Mouse (Mus musculus): ENCODE measurements at regions not wholly inside any gene's neighbourhood (a gene's known extent, or its start where the extent isn't known, plus 50 kb on each side); places are given as distances from the start of the nearest gene placed in this dataset.

DNA sequence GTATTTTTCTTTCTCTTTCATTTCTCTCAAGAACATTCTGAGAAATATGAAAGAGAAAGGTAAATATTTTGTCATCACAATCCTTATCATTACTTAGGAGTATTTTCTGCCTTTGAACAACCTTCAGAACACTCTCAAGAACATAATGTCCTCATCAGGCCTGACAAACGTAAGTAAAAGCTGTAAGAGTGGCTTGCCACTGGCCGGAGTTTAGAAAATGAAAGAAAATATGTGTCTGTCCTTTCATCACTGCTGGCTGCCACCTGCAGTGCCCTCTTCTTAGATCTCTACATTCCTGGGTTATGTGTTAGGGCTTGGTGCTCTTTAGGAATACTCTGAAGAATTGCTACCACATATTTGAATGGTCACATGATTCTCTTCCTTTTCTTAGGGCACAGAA is 390.2 kb downstream of the 9330182O14Rik start:
- H3K9ac ChIP-seq (ENCODE audit: low read depth, low read length), result no peak overlapping the region

DNA sequence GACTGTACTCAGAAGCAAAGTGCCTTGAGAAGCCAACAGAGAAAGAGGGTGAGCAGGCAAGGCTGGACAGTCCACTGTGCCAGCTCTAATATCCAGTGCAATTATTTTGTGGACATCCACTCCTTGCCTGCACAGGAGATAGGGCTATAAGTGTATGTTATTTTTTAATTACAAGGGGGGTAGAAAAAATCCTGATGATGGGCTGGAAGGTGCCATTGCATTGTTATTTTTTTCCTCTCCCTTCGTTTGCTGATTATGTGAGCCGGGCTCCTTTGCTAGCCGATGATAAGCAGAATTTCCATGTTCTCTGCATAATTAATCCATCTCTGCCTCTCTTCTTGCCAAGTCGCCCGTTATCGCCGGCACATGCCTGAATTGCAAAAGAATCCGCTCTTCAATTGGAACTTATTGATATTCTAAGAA is 399.3 kb downstream of the 9330182O14Rik start:
- DNase-seq (ENCODE audit: low spot score), result no peak

More for the DNA sequence above, 390.2 kb downstream of the 9330182O14Rik start:
- DNase-seq (ENCODE audit: low spot score) (no peak), ATAC-seq (replicated peaks; ENCODE audit: low FRiP score) (no peak)
- Histone ChIP-seq H3K9me3 (ENCODE audit: control insufficient read depth, low read length) (no peaks in the 10 kb centered on the region), H3K4me3 (ENCODE audit: low read depth, low read length) (no peak overlapping the region), H3K36me3 (ENCODE audit: control insufficient read depth, insufficient read depth, low read length) (no peaks in the 10 kb centered on the region), H3K27me3 (replicated peaks; ENCODE audit: control insufficient read depth, insufficient read depth, low read length) (no peaks in the 10 kb centered on the region), H3K27ac (ENCODE audit: low read depth, low read length) (no peak overlapping the region), H3K4me1 (replicated peaks; ENCODE audit: control insufficient read depth, insufficient read depth, low read length) (no peaks in the 10 kb centered on the region), H3K4me2 (no peak overlapping the region)
- WGBS, result 73% methylated on average over 2 of the region's 2 CpGs

DNA sequence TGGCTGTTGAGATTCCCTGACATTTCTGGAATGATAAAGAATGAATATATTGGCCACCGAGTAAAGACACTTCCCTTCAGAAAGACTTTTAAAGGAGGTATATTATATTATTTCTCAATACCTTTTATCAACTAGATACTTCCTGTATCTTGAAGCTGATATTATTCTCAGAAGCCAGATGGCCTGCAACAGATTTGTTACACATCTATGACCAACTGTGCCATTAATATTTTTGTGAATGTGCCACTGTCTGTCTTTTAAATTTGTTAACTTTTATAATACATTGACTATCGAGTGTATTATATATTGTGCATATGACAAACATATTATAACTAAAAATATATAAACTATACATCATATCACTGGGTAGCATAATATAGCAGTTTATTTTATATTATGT is 427.5 kb downstream of the 9330182O14Rik start:
- H3K36me3 ChIP-seq (ENCODE audit: control insufficient read depth, insufficient read depth, low read length), result no peaks in the 10 kb centered on the region
- no peaks in the 10 kb centered on the region for H3K27me3 ChIP-seq (replicated peaks; ENCODE audit: control insufficient read depth, insufficient read depth, low read length)
- no peaks in the 10 kb centered on the region for H3K9me3 ChIP-seq (ENCODE audit: control insufficient read depth, low read length)
- H3K4me3 ChIP-seq (ENCODE audit: low read depth, low read length), result no peak overlapping the region
- no peak overlapping the region for H3K27ac ChIP-seq (ENCODE audit: low read depth, low read length)
- DNase-seq (ENCODE audit: low spot score), result no peak
- H3K4me2 ChIP-seq, result no peak overlapping the region
- H3K9ac ChIP-seq (ENCODE audit: low read depth, low read length), result no peak overlapping the region
- 85% methylated on average over 2 of the region's 2 CpGs for WGBS
- no peaks in the 10 kb centered on the region for H3K4me1 ChIP-seq (replicated peaks; ENCODE audit: control insufficient read depth, insufficient read depth, low read length)
- no peak for ATAC-seq (replicated peaks; ENCODE audit: low FRiP score)

More for the DNA sequence above, 399.3 kb downstream of the 9330182O14Rik start:
- H3K9ac ChIP-seq (ENCODE audit: low read depth, low read length), result no peak overlapping the region
- H3K9me3 ChIP-seq (ENCODE audit: control insufficient read depth, low read length), result no peaks in the 10 kb centered on the region
- H3K36me3 ChIP-seq (ENCODE audit: control insufficient read depth, insufficient read depth, low read length), result no peaks in the 10 kb centered on the region
- H3K27me3 ChIP-seq (replicated peaks; ENCODE audit: control insufficient read depth, insufficient read depth, low read length), result no peaks in the 10 kb centered on the region
- H3K27ac ChIP-seq (ENCODE audit: low read depth, low read length), result no peak overlapping the region
- WGBS, result 78% methylated on average over 8 of the region's 8 CpGs
- H3K4me1 ChIP-seq (replicated peaks; ENCODE audit: control insufficient read depth, insufficient read depth, low read length), result no peaks in the 10 kb centered on the region
- ATAC-seq (replicated peaks; ENCODE audit: low FRiP score), result no peak
- H3K4me2 ChIP-seq, result no peak overlapping the region
- H3K4me3 ChIP-seq (ENCODE audit: low read depth, low read length), result no peak overlapping the region

DNA sequence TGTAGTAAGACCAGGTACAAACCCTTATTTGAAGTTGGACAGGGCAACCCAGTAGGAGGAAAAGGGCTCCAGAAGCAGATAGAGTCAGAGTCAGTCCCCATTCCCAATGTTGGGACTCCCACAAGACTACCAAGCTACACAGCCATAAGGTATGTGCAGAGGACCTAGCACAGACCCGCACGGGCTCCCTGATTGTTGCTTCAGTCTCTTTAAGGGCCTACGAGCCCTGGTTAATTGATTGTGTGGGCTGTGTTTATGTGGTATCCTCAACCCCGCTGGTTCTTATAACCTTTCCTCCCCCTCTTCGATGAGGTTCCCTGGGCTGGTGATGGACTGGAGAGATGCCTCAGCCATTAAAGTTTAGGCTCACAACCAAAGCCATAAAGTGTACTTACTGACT is 431.6 kb downstream of the 9330182O14Rik start:
- H3K4me1 ChIP-seq (replicated peaks; ENCODE audit: control insufficient read depth, insufficient read depth, low read length), result no peaks in the 10 kb centered on the region
- H3K27ac ChIP-seq (ENCODE audit: low read depth, low read length), result no peak overlapping the region
- 77% methylated on average over 5 of the region's 5 CpGs for WGBS
- no peak overlapping the region for H3K9ac ChIP-seq (ENCODE audit: low read depth, low read length)
- H3K27me3 ChIP-seq (replicated peaks; ENCODE audit: control insufficient read depth, insufficient read depth, low read length), result no peaks in the 10 kb centered on the region
- no peaks in the 10 kb centered on the region for H3K36me3 ChIP-seq (ENCODE audit: control insufficient read depth, insufficient read depth, low read length)
- no peaks in the 10 kb centered on the region for H3K9me3 ChIP-seq (ENCODE audit: control insufficient read depth, low read length)
- ATAC-seq (replicated peaks; ENCODE audit: low FRiP score), result no peak
- no peak overlapping the region for H3K4me3 ChIP-seq (ENCODE audit: low read depth, low read length)
- DNase-seq (ENCODE audit: low spot score), result no peak
- no peak overlapping the region for H3K4me2 ChIP-seq

DNA sequence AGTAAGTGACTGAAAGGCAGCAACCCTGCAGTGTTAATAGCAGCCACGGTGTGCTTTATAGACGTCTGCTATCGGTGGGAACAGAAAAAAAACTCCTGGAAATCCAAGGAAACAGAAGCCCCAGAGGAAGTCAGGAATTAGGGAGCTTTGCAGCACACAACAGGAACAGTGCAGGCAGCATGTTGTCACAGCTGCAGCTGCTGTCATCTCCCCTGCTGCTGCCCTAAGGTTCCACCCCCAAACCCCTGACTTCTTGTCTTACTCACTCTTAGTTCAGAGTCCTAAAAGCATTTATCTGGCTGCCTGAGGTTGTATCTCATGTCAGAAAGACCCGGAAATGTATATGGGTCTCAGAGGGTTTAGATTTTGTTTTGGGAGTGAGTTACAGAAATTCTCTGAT is 432.3 kb downstream of the 9330182O14Rik start:
- 20% methylated on average over 4 of the region's 4 CpGs for WGBS

DNA sequence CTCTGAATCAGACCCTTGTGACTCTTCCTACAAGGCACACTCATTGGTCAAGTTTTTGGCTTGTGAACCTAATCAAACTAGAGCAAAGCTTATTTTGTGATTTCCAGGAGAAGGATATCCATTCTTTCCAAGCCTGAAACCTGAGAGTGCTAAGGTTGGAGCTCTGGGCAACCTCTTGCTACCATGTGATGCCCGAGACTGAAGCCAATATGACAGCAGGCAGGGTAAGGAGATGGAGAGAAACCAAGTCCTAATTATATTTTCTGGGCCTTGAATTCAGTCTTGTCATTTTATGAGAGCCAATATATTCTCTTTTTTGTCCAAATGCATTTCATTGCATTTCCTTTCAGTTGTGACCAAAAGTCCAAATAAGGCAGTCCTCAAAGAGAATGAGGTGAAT is 434.5 kb downstream of the 9330182O14Rik start:
- H3K36me3 ChIP-seq (ENCODE audit: control insufficient read depth, insufficient read depth, low read length), result no peaks in the 10 kb centered on the region
- H3K27me3 ChIP-seq (replicated peaks; ENCODE audit: control insufficient read depth, insufficient read depth, low read length), result no peaks in the 10 kb centered on the region
- no peak overlapping the region for H3K9ac ChIP-seq (ENCODE audit: low read depth, low read length)
- no peak for ATAC-seq (replicated peaks; ENCODE audit: low FRiP score)
- H3K27ac ChIP-seq (ENCODE audit: low read depth, low read length), result no peak overlapping the region
- H3K9me3 ChIP-seq (ENCODE audit: control insufficient read depth, low read length), result no peaks in the 10 kb centered on the region
- no peaks in the 10 kb centered on the region for H3K4me1 ChIP-seq (replicated peaks; ENCODE audit: control insufficient read depth, insufficient read depth, low read length)
- H3K4me3 ChIP-seq (ENCODE audit: low read depth, low read length), result no peak overlapping the region
- H3K4me2 ChIP-seq, result no peak overlapping the region
- 81% methylated on average over 1 of the region's 1 CpGs for WGBS
- DNase-seq (ENCODE audit: low spot score), result no peak

More for the DNA sequence above, 432.3 kb downstream of the 9330182O14Rik start:
- H3K4me3 ChIP-seq (ENCODE audit: low read depth, low read length), result no peak overlapping the region
- H3K27ac ChIP-seq (ENCODE audit: low read depth, low read length), result no peak overlapping the region
- no peaks in the 10 kb centered on the region for H3K9me3 ChIP-seq (ENCODE audit: control insufficient read depth, low read length)
- DNase-seq (ENCODE audit: low spot score), result no peak
- no peak overlapping the region for H3K4me2 ChIP-seq
- no peaks in the 10 kb centered on the region for H3K27me3 ChIP-seq (replicated peaks; ENCODE audit: control insufficient read depth, insufficient read depth, low read length)
- ATAC-seq (replicated peaks; ENCODE audit: low FRiP score), result no peak
- no peak overlapping the region for H3K9ac ChIP-seq (ENCODE audit: low read depth, low read length)
- H3K36me3 ChIP-seq (ENCODE audit: control insufficient read depth, insufficient read depth, low read length), result no peaks in the 10 kb centered on the region
- no peaks in the 10 kb centered on the region for H3K4me1 ChIP-seq (replicated peaks; ENCODE audit: control insufficient read depth, insufficient read depth, low read length)
